Mouse (Mus musculus) limb, embryonic 14.5 days (tissue): Measurements from ENCODE around the gene Taf8. TPM values are rescaled to one million over a fixed set of nuclear protein-coding genes. Genes with fewer than 3 reads are reported as not detected.

Experiments
- ATAC-seq: fragments of 200-750 bp; cut with Nextera tagmentation; 2 replicates; pipeline ENCODE4 v1.8.0; 2017; ENCODE audit warnings: low read depth, moderate number of reproducible peaks, moderate TSS enrichment; ENCODE audit not compliant: low FRiP score
- DNase-seq: peaks from one replicate; pipeline ENCODE4 v3.0.0-alpha.2; 2015; ENCODE audit warnings: low spot score
- H3K27ac ChIP-seq: fragments of 300-500 bp; sonication (generic); replicated peaks from 2 replicates; pipeline ENCODE4 v1.5.1; 2014; ENCODE audit warnings: low read depth, mild to moderate bottlenecking, low read length, moderate library complexity, mixed read lengths
- H3K27me3 ChIP-seq: fragments of 300-500 bp; sonication (generic); 2 replicates; pipeline ENCODE4 v1.6.1; 2014; ENCODE audit warnings: low read length, mixed read lengths; ENCODE audit not compliant: control insufficient read depth, insufficient read depth
- H3K36me3 ChIP-seq: fragments of 300-500 bp; sonication (generic); 2 replicates; pipeline ENCODE4 v1.6.1; 2014; ENCODE audit warnings: mild to moderate bottlenecking, low read length, moderate library complexity, mixed read lengths; ENCODE audit not compliant: control insufficient read depth, insufficient read depth
- H3K4me1 ChIP-seq: fragments of 300-500 bp; sonication (generic); 2 replicates; pipeline ENCODE4 v1.6.1; 2014; ENCODE audit warnings: antibody characterized with exemption, low read length, mixed read lengths; ENCODE audit not compliant: control insufficient read depth, insufficient read depth
- H3K4me2 ChIP-seq: fragments of 300-500 bp; sonication (generic); replicated peaks from 2 replicates; pipeline ENCODE4 v1.6.1; 2014; ENCODE audit warnings: low read depth, mild to moderate bottlenecking, low read length, moderate library complexity; ENCODE audit not compliant: severe bottlenecking
- H3K4me3 ChIP-seq: fragments of 300-500 bp; sonication (generic); replicated peaks from 2 replicates; pipeline ENCODE4 v1.5.1; 2014; ENCODE audit warnings: low read length
- H3K9ac ChIP-seq: fragments of 300-500 bp; sonication (generic); 2 replicates; pipeline ENCODE4 v1.6.1; 2014; ENCODE audit warnings: mild to moderate bottlenecking, low read depth, low read length, moderate library complexity; ENCODE audit not compliant: severe bottlenecking
- H3K9me3 ChIP-seq: fragments of 300-500 bp; sonication (generic); 2 replicates; pipeline ENCODE4 v1.6.1; 2016; ENCODE audit warnings: low read length; ENCODE audit not compliant: control insufficient read depth
- POLR2A ChIP-seq: fragments of 200-500 bp; IDR thresholded peaks from 2 replicates; pipeline ENCODE4 v1.8.0; 2012; ENCODE audit warnings: inconsistent platforms, mild to moderate bottlenecking, moderate library complexity, borderline replicate concordance; ENCODE audit not compliant: insufficient read depth, insufficient read length; ENCODE audit errors: extremely low read depth
- WGBS: fragments of 180-500 bp; shearing (Covaris S2); extraction: QIAGEN DNeasy Blood & Tissue Kit; methylation state at CpG from one replicate; pipeline ENCODE4 v1.1.7; 2014; 5-methylcytosine and 5-hydroxymethylcytosine counted together
- polyA plus RNA-seq, 2 experiments: library from polyadenylated mRNA; depleted of rRNA in 1 of 2; stranded (reverse) in 1 of 2; unstranded in 1 of 2; fragments of >200 nt; fragmentation: Nextera tagmentation in 1 of 2; extraction: Ambion mirVana in 1 of 2; gene quantifications; 2 replicates each; pipeline versions ENCODE4 v1.2.1 to v1.2.3; 2012 to 2014

The Taf8 gene
- polyA plus RNA-seq, 2 experiments: 26.3 to 46.4 TPM

GRCm38 (mm10) chr17:47449432-47449831 lies 52.7 kb downstream of the Taf8 start:
- ATAC-seq: no peak

GRCm38 (mm10) chr17:47448523-47449372 lies 53.3 kb downstream of the Taf8 start:
- H3K9me3 ChIP-seq: no peaks in the 10 kb centered on the region
- WGBS: 42% methylated on average over 8 of the region's 8 CpGs
- H3K4me3 ChIP-seq: no peak overlapping the region
- no peaks in the 10 kb centered on the region for H3K27me3 ChIP-seq
- no peak for TF ChIP-seq POLR2A
- no peak for ATAC-seq
- no peak overlapping the region for H3K27ac ChIP-seq
- no peak overlapping the region for H3K9ac ChIP-seq
- no peaks in the 10 kb centered on the region for H3K36me3 ChIP-seq
- H3K4me2 ChIP-seq: no peak overlapping the region
- H3K4me1 ChIP-seq: peaks cover 19% of the 10 kb centered on the region
- no peak for DNase-seq

More at GRCm38 (mm10) chr17:47449432-47449831, 52.7 kb downstream of the Taf8 start:
- H3K9me3 ChIP-seq: no peaks in the 10 kb centered on the region
- no peak overlapping the region for H3K27ac ChIP-seq
- H3K36me3 ChIP-seq: no peaks in the 10 kb centered on the region
- WGBS: 59% methylated on average over 5 of the region's 5 CpGs
- no peak for TF ChIP-seq POLR2A
- no peaks in the 10 kb centered on the region for H3K27me3 ChIP-seq
- peaks cover 19% of the 10 kb centered on the region for H3K4me1 ChIP-seq
- no peak overlapping the region for H3K4me3 ChIP-seq
- no peak for DNase-seq
- H3K9ac ChIP-seq: no peak overlapping the region
- no peak overlapping the region for H3K4me2 ChIP-seq

GRCm38 (mm10) chr17:47446561-47446960 lies 55.5 kb downstream of the Taf8 start:
- no peak overlapping the region for H3K27ac ChIP-seq
- H3K36me3 ChIP-seq: no peaks in the 10 kb centered on the region
- H3K4me2 ChIP-seq: no peak overlapping the region
- ATAC-seq (no peak), DNase-seq (no peak)
- TF ChIP-seq POLR2A: no peak
- H3K27me3 ChIP-seq: no peaks in the 10 kb centered on the region
- no peaks in the 10 kb centered on the region for H3K9me3 ChIP-seq
- no peak overlapping the region for H3K9ac ChIP-seq
- 86% methylated on average over 11 of the region's 11 CpGs for whole genome bisulfite sequencing
- H3K4me1 ChIP-seq: peaks cover 19% of the 10 kb centered on the region
- H3K4me3 ChIP-seq: no peak overlapping the region

- H3K9me3 ChIP-seq: no peaks in the 10 kb centered on the region
- no peak overlapping the region for H3K9ac ChIP-seq
- H3K36me3 ChIP-seq: no peaks in the 10 kb centered on the region
- 87% methylated on average over 9 of the region's 9 CpGs for WGBS
- DNase-seq: no peak
- peaks cover 19% of the 10 kb centered on the region for H3K4me1 ChIP-seq
- H3K4me3 ChIP-seq: no peak overlapping the region
- ATAC-seq: no peak
- TF ChIP-seq POLR2A: no peak
- H3K27me3 ChIP-seq: no peaks in the 10 kb centered on the region
- H3K27ac ChIP-seq: no peak overlapping the region
- H3K4me2 ChIP-seq: no peak overlapping the region
These were observed 56.1 kb downstream of the Taf8 start for GRCm38 (mm10) chr17:47446025-47446424.

- no peaks in the 10 kb centered on the region for H3K36me3 ChIP-seq
These were observed 56.6 kb downstream of the Taf8 start for GRCm38 (mm10) chr17:47445518-47445917.

More at GRCm38 (mm10) chr17:47445518-47445917, 56.6 kb downstream of the Taf8 start:
- H3K9ac ChIP-seq: no peak overlapping the region
- H3K4me2 ChIP-seq: no peak overlapping the region
- no peak for ATAC-seq
- H3K27ac ChIP-seq: no peak overlapping the region
- H3K27me3 ChIP-seq: no peaks in the 10 kb centered on the region; the same call in 1 of the 2 replicates
- no peak for DNase-seq
- peaks cover 18% of the 10 kb centered on the region for H3K4me1 ChIP-seq
- no peak overlapping the region for H3K4me3 ChIP-seq
- 74% methylated on average over 11 of the region's 11 CpGs for WGBS
- TF ChIP-seq POLR2A: no peak
- H3K9me3 ChIP-seq: no peaks in the 10 kb centered on the region
